Mouse (Mus musculus) erythroblast, embryonic 14.5 days (primary cell): Measurements from ENCODE around the gene Acacb.

Source experiments
- GATA1 ChIP-seq: IDR thresholded peaks from 2 replicates; pipeline ENCODE4 v1.6.1; 2012; ENCODE audit warnings: low read length, inconsistent platforms, mixed read lengths
- TAL1 ChIP-seq: IDR thresholded peaks from 3 replicates; pipeline ENCODE4 v1.6.1; 2012; ENCODE audit warnings: low read length, inconsistent platforms, mixed read lengths

GRCm38 (mm10) chr5:114147043-114147972 lies 973 bp downstream of the Acacb start:
- no peak for TF ChIP-seq GATA1
- TF ChIP-seq TAL1 = no peak
